Mouse (Mus musculus) testis, adult 2 months (tissue): ENCODE measurements around the gene 2210408I21Rik.

Experiments used
- CTCF ChIP-seq: fragments of 200-500 bp; IDR thresholded peaks from 2 replicates; pipeline ENCODE4 v1.5.1; 2012; ENCODE audit warnings: low read depth, mild to moderate bottlenecking, inconsistent platforms, low read length, moderate library complexity; ENCODE audit not compliant: control insufficient read depth, insufficient read depth, insufficient replicate concordance
- POLR2A ChIP-seq: fragments of 200-500 bp; IDR thresholded peaks from 2 replicates; pipeline ENCODE4 v1.6.1; 2012; ENCODE audit warnings: low read depth, mild to moderate bottlenecking, inconsistent platforms, low read length, moderate library complexity; ENCODE audit not compliant: control insufficient read depth

GRCm38 (mm10) chr13:77489938-77490651 lies 354.8 kb downstream of the 2210408I21Rik start:
- TF ChIP-seq POLR2A (no peak), CTCF (no peak)
